Mouse (Mus musculus) thymus, adult 2 months (tissue): Measurements from ENCODE around the gene Ccng2. TPM values are rescaled to one million over a fixed set of nuclear protein-coding genes. Genes with fewer than 3 reads are reported as not detected.

Experiments
- DNase-seq: peaks from one replicate; pipeline ENCODE4 v3.0.0; 2021
- H3K27ac ChIP-seq: fragments of 200-500 bp; 2 replicates; pipeline ENCODE4 v1.5.1; 2012; ENCODE audit warnings: low read length, control low read depth; ENCODE audit not compliant: control insufficient read depth, insufficient read depth
- H3K27me3 ChIP-seq: fragments of 200-500 bp; 2 replicates; pipeline ENCODE4 v1.6.1; 2012; ENCODE audit warnings: mild to moderate bottlenecking, low read length, moderate library complexity, mixed read lengths; ENCODE audit not compliant: control insufficient read depth, insufficient read depth
- H3K36me3 ChIP-seq: fragments of 200-500 bp; 2 replicates; pipeline ENCODE4 v1.6.1; 2012; ENCODE audit warnings: mild to moderate bottlenecking, low read length, moderate library complexity; ENCODE audit not compliant: control insufficient read depth, insufficient read depth
- H3K4me1 ChIP-seq: fragments of 200-500 bp; replicated peaks from 2 replicates; pipeline ENCODE4 v1.6.1; 2012; ENCODE audit warnings: low read length; ENCODE audit not compliant: control insufficient read depth, insufficient read depth
- H3K4me3 ChIP-seq: fragments of 200-500 bp; 2 replicates; pipeline ENCODE4 v1.5.1; 2012; ENCODE audit warnings: mild to moderate bottlenecking, low read length, control low read depth, moderate library complexity; ENCODE audit not compliant: control insufficient read depth, insufficient read depth
- CTCF ChIP-seq: fragments of 200-500 bp; IDR thresholded peaks from 2 replicates; pipeline ENCODE4 v1.5.1; 2012; ENCODE audit warnings: mild to moderate bottlenecking, control low read depth, low read length, moderate library complexity, borderline replicate concordance; ENCODE audit not compliant: control insufficient read depth, poor library complexity, insufficient read depth; ENCODE audit errors: extremely low read depth
- POLR2A ChIP-seq: fragments of 200-500 bp; IDR thresholded peaks from 2 replicates; pipeline ENCODE4 v1.6.1; 2012; ENCODE audit warnings: mild to moderate bottlenecking, low read length, control low read depth, moderate library complexity; ENCODE audit not compliant: control insufficient read depth, poor library complexity, insufficient read depth; ENCODE audit errors: extremely low read depth
- WGBS: fragments of 180-500 bp; shearing (Covaris S2); methylation state at CpG from one replicate; pipeline ENCODE4 v1.1.7; 2018; 5-methylcytosine and 5-hydroxymethylcytosine counted together
- polyA plus RNA-seq: library from polyadenylated mRNA; depleted of rRNA; stranded (reverse); fragments of >200 nt; gene quantifications from 2 replicates; pipeline ENCODE4 v1.2.3, GENCODE M21; 2012

Gene Ccng2
- polyA plus RNA-seq, 1 experiment, result 78.4 TPM

- H3K4me1 ChIP-seq, result peaks cover 15% of the 10 kb centered on the region
- peak; percentile 91 for DNase-seq
- WGBS, result under 1% methylated on average over 48 of the region's 48 CpGs
These were observed 972 bp downstream of the Ccng2 start for GRCm38 (mm10) chr5:93267851-93268606.

GRCm38 (mm10) chr5:93270095-93270494 is 3.0 kb downstream of the Ccng2 start:
- no peak overlapping the region for H3K4me3 ChIP-seq
- no peak for DNase-seq
- peaks cover 56% of the 10 kb centered on the region for H3K36me3 ChIP-seq
- no peak for TF ChIP-seq CTCF
- no peak for TF ChIP-seq POLR2A
- H3K27me3 ChIP-seq, result no peaks in the 10 kb centered on the region
- 78% methylated on average over 7 of the region's 7 CpGs for WGBS
- no peak overlapping the region for H3K27ac ChIP-seq
- peaks cover 7% of the 10 kb centered on the region for H3K4me1 ChIP-seq

More at GRCm38 (mm10) chr5:93267851-93268606, 972 bp downstream of the Ccng2 start:
- Histone ChIP-seq H3K36me3 (peaks cover 36% of the 10 kb centered on the region), H3K4me3 (peak overlapping the region; percentile 84), H3K27me3 (no peaks in the 10 kb centered on the region), H3K27ac (peak overlapping the region; percentile 87)
- TF ChIP-seq POLR2A (no peak), CTCF (0 out of 2 replicates have a peak, but pooled peaks have one; percentile 15)

- 0 out of 2 replicates have a peak, but pooled peaks cover 2% of the 10 kb centered on the region for H3K4me1 ChIP-seq
- H3K27me3 ChIP-seq, result no peaks in the 10 kb centered on the region
- peaks cover 62% of the 10 kb centered on the region for H3K36me3 ChIP-seq
- no peak for TF ChIP-seq CTCF
- TF ChIP-seq POLR2A, result no peak
- no peak overlapping the region for H3K4me3 ChIP-seq
- H3K27ac ChIP-seq, result no peak overlapping the region
- 90% methylated on average over 18 of the region's 18 CpGs for WGBS
- DNase-seq, result no peak
These were observed 3.7 kb downstream of the Ccng2 start for GRCm38 (mm10) chr5:93270721-93271120.

- Histone ChIP-seq H3K4me1 (no peaks in the 10 kb centered on the region), H3K27ac (no peak overlapping the region), H3K4me3 (no peak overlapping the region), H3K27me3 (no peaks in the 10 kb centered on the region), H3K36me3 (peaks cover under 1% of the 10 kb centered on the region; the same call in 1 of the 2 replicates)
- TF ChIP-seq CTCF (no peak), POLR2A (no peak)
- 77% methylated on average over 14 of the region's 14 CpGs for WGBS
- DNase-seq, result no peak
These were observed 15.5 kb downstream of the Ccng2 start for GRCm38 (mm10) chr5:93282446-93283107.

- DNase-seq, result no peak
- Histone ChIP-seq H3K4me3 (no peak overlapping the region), H3K36me3 (no peaks in the 10 kb centered on the region), H3K27me3 (no peaks in the 10 kb centered on the region), H3K4me1 (no peaks in the 10 kb centered on the region), H3K27ac (no peak overlapping the region)
- WGBS, result 91% methylated on average over 7 of the region's 7 CpGs
- TF ChIP-seq CTCF (no peak), POLR2A (no peak)
These were observed 16.1 kb downstream of the Ccng2 start for GRCm38 (mm10) chr5:93283109-93283508.

- no peak for DNase-seq
- Histone ChIP-seq H3K4me1 (no peaks in the 10 kb centered on the region), H3K27me3 (no peaks in the 10 kb centered on the region), H3K36me3 (no peaks in the 10 kb centered on the region), H3K27ac (no peak overlapping the region), H3K4me3 (no peak overlapping the region)
- TF ChIP-seq CTCF (no peak), POLR2A (no peak)
These were observed 21.5 kb downstream of the Ccng2 start for GRCm38 (mm10) chr5:93288553-93288952.

GRCm38 (mm10) chr5:93290282-93290681 is 23.2 kb downstream of the Ccng2 start:
- WGBS, result 40% methylated on average over 2 of the region's 2 CpGs
- H3K27me3 ChIP-seq, result no peaks in the 10 kb centered on the region
- TF ChIP-seq POLR2A (no peak), CTCF (no peak)
- no peaks in the 10 kb centered on the region for H3K36me3 ChIP-seq
- no peaks in the 10 kb centered on the region for H3K4me1 ChIP-seq
- no peak overlapping the region for H3K4me3 ChIP-seq
- no peak overlapping the region for H3K27ac ChIP-seq
- DNase-seq, result no peak
